14 mouse cellular contexts compared by ENCODE assay signal in the genomic region with DNA sequence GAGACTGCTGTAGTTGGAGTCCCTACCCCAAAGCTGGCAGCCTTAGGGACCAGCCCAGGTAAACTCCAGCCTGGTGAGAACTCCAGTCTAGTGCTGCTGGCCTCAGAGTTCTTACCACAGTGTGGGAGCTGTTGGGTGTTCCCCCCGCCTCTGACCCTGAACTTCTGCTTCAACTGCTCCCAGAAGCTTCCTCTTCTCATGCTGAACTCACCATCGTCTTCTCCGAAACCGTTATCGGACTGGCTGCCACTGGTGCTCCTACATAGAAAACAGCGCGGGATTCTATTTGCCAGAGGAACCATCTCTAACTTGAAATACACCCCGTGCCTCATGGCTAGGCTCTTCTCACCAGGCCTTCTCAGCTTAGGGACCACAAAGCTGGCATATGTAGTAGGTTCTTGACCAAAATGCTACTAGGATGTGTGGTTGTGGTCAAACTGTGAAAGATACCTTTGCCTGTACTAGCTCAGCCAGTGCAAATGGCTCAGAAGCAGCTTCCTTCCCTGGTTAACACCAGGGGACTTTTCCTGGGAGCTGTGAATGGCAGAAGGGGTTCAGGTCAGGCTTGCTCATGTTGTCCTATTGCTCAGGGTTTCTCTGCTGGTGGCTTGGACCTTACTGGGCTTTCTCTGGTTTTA. TPM values are rescaled to one million over a fixed set of nuclear protein-coding genes. Genes with fewer than 3 reads are reported as not detected.
DNase-seq lines count a peak whose midpoint lies in the region; ATAC-seq and TF ChIP-seq lines count a peak whose summit lies in the region.
"Had no signal": no experiment of that assay in that cellular context is flagged by ENCODE, and none has a peak within 500 bp of the region (broad histone marks: within the 10 kb centered on the region; RNA-seq: fewer than 3 reads in every experiment).

No protein-coding gene starts in this region.

- H3K9ac ChIP-seq in lung, postnatal 0 days (replicated peaks; ENCODE audit: low read depth) = no peak overlapping the region
- H3K9ac ChIP-seq in liver, embryonic 11.5 days (ENCODE audit: low read depth, low read length) = no peak overlapping the region
- H3K9ac ChIP-seq: limb, embryonic 13.5 days had no signal

- no peak overlapping the region for H3K4me2 ChIP-seq in lung, postnatal 0 days (replicated peaks; ENCODE audit: low read depth, low read length)
- peak overlapping the region; percentile 21 for H3K4me2 ChIP-seq in liver, embryonic 11.5 days
- H3K4me2 ChIP-seq: limb, embryonic 13.5 days had no signal

- H3K9me3 ChIP-seq in lung, postnatal 0 days (ENCODE audit: low read length) = no peaks in the 10 kb centered on the region
- H3K9me3 ChIP-seq in liver, embryonic 11.5 days (ENCODE audit: control insufficient read depth, low read length) = no peaks in the 10 kb centered on the region
- H3K9me3 ChIP-seq: limb, embryonic 13.5 days had no signal

- TF ChIP-seq EP300 in lung, postnatal 0 days (IDR thresholded peaks at IDR 0.05) = no peak

- no peaks in the 10 kb centered on the region for H3K36me3 ChIP-seq in lung, postnatal 0 days (ENCODE audit: insufficient read depth, low read length)
- peaks cover 12% of the 10 kb centered on the region for H3K36me3 ChIP-seq in liver, embryonic 11.5 days (ENCODE audit: control insufficient read depth, insufficient read depth, low read length)
- peaks cover 13% of the 10 kb centered on the region for H3K36me3 ChIP-seq in small intestine, adult 2 months (ENCODE audit: control insufficient read depth, insufficient read depth, low read length)

- no peak overlapping the region for H3K4me3 ChIP-seq in lung, postnatal 0 days (ENCODE audit: low read depth, low read length)
- no peak overlapping the region for H3K4me3 ChIP-seq in liver, embryonic 11.5 days (ENCODE audit: low read depth, low read length)
- no peak overlapping the region for H3K4me3 ChIP-seq in small intestine, adult 2 months (ENCODE audit: low read depth, low read length)
- H3K4me3 ChIP-seq: limb, embryonic 13.5 days had no signal

- ATAC-seq in lung, postnatal 0 days = no peak
- no peak for ATAC-seq in liver, embryonic 11.5 days (replicated peaks; ENCODE audit: low FRiP score)
- no peak for ATAC-seq in frontal cortex, adult (ENCODE audit: low TSS enrichment)

- TF ChIP-seq POLR2A in small intestine, adult 2 months (IDR thresholded peaks at IDR 0.05; ENCODE audit: low read depth, low read length) = no peak

- TF ChIP-seq CTCF in lung, postnatal 0 days (IDR thresholded peaks at IDR 0.05) = no peak
- no peak for TF ChIP-seq CTCF in small intestine, adult 2 months (IDR thresholded peaks at IDR 0.05; ENCODE audit: extremely low read depth, insufficient read length, insufficient replicate concordance, low read depth, low read length)

- H3K27me3 ChIP-seq in lung, postnatal 0 days (replicated peaks; ENCODE audit: insufficient read depth, low read length) = no peaks in the 10 kb centered on the region
- H3K27me3 ChIP-seq in liver, embryonic 11.5 days (replicated peaks; ENCODE audit: control insufficient read depth, insufficient read depth, low read length) = no peaks in the 10 kb centered on the region
- H3K27me3 ChIP-seq in small intestine, adult 2 months (ENCODE audit: control insufficient read depth, insufficient read depth, low read length) = no peaks in the 10 kb centered on the region
- H3K27me3 ChIP-seq: limb, embryonic 13.5 days had no signal

- peak; percentile 44 for DNase-seq in lung, postnatal 0 days (ENCODE audit: low spot score)
- no peak for DNase-seq in lung, postnatal 14 days
- peak; percentile 12 for DNase-seq in T-cell, adult 2 months (ENCODE audit: low spot score)
- no peak for DNase-seq in liver, embryonic 11.5 days (ENCODE audit: low spot score)
- DNase-seq in neural tube, embryonic 10.5 days (ENCODE audit: extremely low spot score, low spot score) = no peak
- no peak for DNase-seq in layer of hippocampus, adult 18-20 months (ENCODE audit: low spot score in 2 of 2)
- DNase-seq: adrenal gland, postnatal 25 days; gastrocnemius, postnatal 25 days; heart, postnatal 4 days; kidney, postnatal 25 days; right cerebral cortex, postnatal 14 days had no signal

- peaks cover 40% of the 10 kb centered on the region for H3K4me1 ChIP-seq in lung, postnatal 0 days (ENCODE audit: insufficient read depth, low read depth, low read length)
- H3K4me1 ChIP-seq in liver, embryonic 11.5 days (replicated peaks; ENCODE audit: control insufficient read depth, insufficient read depth, low read length) = peaks cover 76% of the 10 kb centered on the region
- peaks cover 63% of the 10 kb centered on the region for H3K4me1 ChIP-seq in small intestine, adult 2 months (ENCODE audit: control insufficient read depth, insufficient read depth, insufficient read length, low read length)

- peak overlapping the region; percentile 27; the same call in 1 of the 2 replicates for H3K27ac ChIP-seq in lung, postnatal 0 days (ENCODE audit: low read length)
- H3K27ac ChIP-seq in liver, embryonic 11.5 days (ENCODE audit: low read depth, low read length) = peak overlapping the region; percentile 70
- H3K27ac ChIP-seq in small intestine, adult 2 months (ENCODE audit: insufficient read depth, low read depth, low read length) = peak overlapping the region; percentile 88
- H3K27ac ChIP-seq: limb, embryonic 13.5 days had no signal

- WGBS in lung, postnatal 0 days = 90% methylated on average over 8 of the region's 8 CpGs
- 32% methylated on average over 8 of the region's 8 CpGs for WGBS in liver, embryonic 11.5 days
- WGBS in small intestine, adult 2 months = 86% methylated on average over 8 of the region's 8 CpGs

RNA-seq across cellular contexts. Expression of gene Capzb, which starts 7.1 kb away (rescaled TPM):
- 401 and 408 TPM in 2 replicates for polyA plus RNA-seq in lung, postnatal 0 days (2015; fragmentation: Nextera tagmentation; extraction: Ambion mirVana)
- polyA plus RNA-seq in liver, embryonic 11.5 days (2014; fragmentation: Nextera tagmentation; extraction: Ambion mirVana) = 250 and 257 TPM in 2 replicates
- polyA plus RNA-seq in small intestine, adult 2 months (2012; rRNA removed) = 159 and 390 TPM in 2 replicates
- 100 to 1,000 TPM; 400 to 403 TPM for total RNA-seq in layer of hippocampus, adult 18-20 months (2021)

Comparison
In these comparisons a context has a peak if more than half of its experiments do, and no peak if none do; other contexts are left out.
1. DNase-seq: peak in lung, postnatal 0 days (single experiment) and T-cell, adult 2 months (single experiment); none in lung, postnatal 14 days (single experiment), liver, embryonic 11.5 days (single experiment), neural tube, embryonic 10.5 days (single experiment) and layer of hippocampus, adult 18-20 months (0 of 2).
2. H3K27ac ChIP-seq: peak in every context shown above with its lines; median percentile 88 in small intestine, adult 2 months; 70 in liver, embryonic 11.5 days; 27 in lung, postnatal 0 days.